Mouse (Mus musculus) brain, embryonic 14.5 days (tissue): Measurements from ENCODE around the gene Iqcb1.

Experiments used
- CTCF ChIP-seq: fragments of 200-500 bp; IDR thresholded peaks from 2 replicates; pipeline ENCODE4 v1.5.1; 2012; ENCODE audit warnings: inconsistent platforms, mild to moderate bottlenecking, moderate library complexity, borderline replicate concordance; ENCODE audit not compliant: insufficient read depth, insufficient read length; ENCODE audit errors: extremely low read depth
- POLR2A ChIP-seq: fragments of 200-500 bp; IDR thresholded peaks from 2 replicates; pipeline ENCODE4 v1.6.1; 2012; ENCODE audit warnings: mild to moderate bottlenecking, inconsistent platforms, borderline replicate concordance; ENCODE audit not compliant: poor library complexity, insufficient read depth, insufficient read length, severe bottlenecking; ENCODE audit errors: extremely low read depth

DNA sequence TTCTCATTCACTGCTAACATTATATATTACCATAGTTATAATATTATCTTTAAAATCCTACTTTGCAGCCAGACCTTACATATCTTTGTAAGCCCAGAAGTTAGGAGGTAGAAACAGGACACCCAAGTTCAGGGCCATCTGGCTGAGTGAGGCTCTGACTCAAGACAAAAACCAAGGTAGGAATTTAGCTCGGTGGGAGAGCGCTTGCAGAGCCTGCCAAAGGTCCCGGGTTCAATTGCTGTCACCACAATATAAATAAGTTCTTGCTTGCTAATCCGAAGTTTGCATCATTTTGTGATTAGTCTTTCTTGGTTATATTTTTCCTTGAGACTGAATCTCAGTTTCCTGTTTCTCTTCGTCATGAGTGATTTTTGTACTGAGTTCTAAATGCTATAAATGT lies 75.0 kb downstream of the Iqcb1 start:
- no peak for TF ChIP-seq POLR2A
- no peak for TF ChIP-seq CTCF
